Mouse (Mus musculus) C2C12 (cell line): ENCODE measurements around the gene Dcaf8.

ENCODE experiments used
- CEBPB ChIP-seq: IDR thresholded peaks from one replicate; pipeline ENCODE4 v1.6.1; 2011; ENCODE audit warnings: low read depth, mild to moderate bottlenecking, control low read depth, moderate library complexity
- CTCF ChIP-seq: IDR thresholded peaks from one replicate; pipeline ENCODE4 v1.5.1; 2011; ENCODE audit not compliant: control insufficient read depth, insufficient read depth, insufficient read length
- FOSL1 ChIP-seq: IDR thresholded peaks from one replicate; pipeline ENCODE4 v1.8.0; 2011; ENCODE audit warnings: mild to moderate bottlenecking, low read length; ENCODE audit not compliant: poor library complexity, insufficient read depth, severe bottlenecking
- MAX ChIP-seq: IDR thresholded peaks from one replicate; pipeline ENCODE4 v1.6.1; 2011; ENCODE audit warnings: mild to moderate bottlenecking, control low read depth
- MYOD1 ChIP-seq: IDR thresholded peaks from one replicate; pipeline ENCODE4 v1.6.1; 2011; ENCODE audit warnings: low read depth; ENCODE audit not compliant: control insufficient read depth, insufficient read length
- MYOG ChIP-seq: IDR thresholded peaks from one replicate; pipeline ENCODE4 v1.6.1; 2011; ENCODE audit not compliant: control insufficient read depth, insufficient read length; ENCODE audit errors: extremely low read depth
- USF1 ChIP-seq: IDR thresholded peaks from one replicate; pipeline ENCODE4 v1.6.1; 2011; ENCODE audit warnings: low read depth, mild to moderate bottlenecking, control low read depth, moderate library complexity

GRCm38 (mm10) chr1:172132319-172132718 lies 15.6 kb upstream of the Dcaf8 start:
- no peak for TF ChIP-seq CTCF
- no peak for TF ChIP-seq USF1
- no peak for TF ChIP-seq MYOD1
- no peak for TF ChIP-seq MAX
- TF ChIP-seq FOSL1 = no peak
- no peak for TF ChIP-seq MYOG
- TF ChIP-seq CEBPB = no peak
